Mouse (Mus musculus) heart, adult 9 months (tissue): Measurements from ENCODE around the gene Fam222a.

Experiments
- DNase-seq, 2 experiments: peaks; one replicate each; pipeline ENCODE4 v3.0.0; 2022; ENCODE audit warnings: low spot score in 2 of 2

Gene Fam222a

GRCm38 (mm10) chr5:114567565-114568197, at the start of gene Fam222a:
Gene Fam222a, plus strand, starts transcription at chr5:114568016.
- no peak for DNase-seq

- no peak for DNase-seq
Measured at GRCm38 (mm10) chr5:114528355-114528754, 39.5 kb upstream of the Fam222a start.

- DNase-seq: no peak
Measured at GRCm38 (mm10) chr5:114530337-114530736, 37.5 kb upstream of the Fam222a start.

- no peak for DNase-seq
Measured at GRCm38 (mm10) chr5:114532055-114532454, 35.8 kb upstream of the Fam222a start.

GRCm38 (mm10) chr5:114537308-114538020, 30.4 kb upstream of the Fam222a start:
- DNase-seq: no peak

GRCm38 (mm10) chr5:114538021-114538405, 29.8 kb upstream of the Fam222a start:
- DNase-seq: peak; percentile 6 to 7

- DNase-seq: no peak
Measured at GRCm38 (mm10) chr5:114538752-114539151, 29.1 kb upstream of the Fam222a start.

- DNase-seq: no peak
Measured at GRCm38 (mm10) chr5:114539766-114540165, 28.1 kb upstream of the Fam222a start.

GRCm38 (mm10) chr5:114541656-114542445, 26.0 kb upstream of the Fam222a start:
- DNase-seq: peak in 1 of 2 experiments; percentile 39

- no peak for DNase-seq
Measured at GRCm38 (mm10) chr5:114543656-114544055, 24.2 kb upstream of the Fam222a start.

- DNase-seq: no peak
Measured at GRCm38 (mm10) chr5:114544205-114544604, 23.6 kb upstream of the Fam222a start.

- DNase-seq: no peak
Measured at GRCm38 (mm10) chr5:114545076-114545475, 22.7 kb upstream of the Fam222a start.

- DNase-seq: no peak
Measured at GRCm38 (mm10) chr5:114548976-114549375, 18.8 kb upstream of the Fam222a start.

- DNase-seq: no peak
Measured at GRCm38 (mm10) chr5:114549770-114550169, 18.0 kb upstream of the Fam222a start.

GRCm38 (mm10) chr5:114550431-114550830, 17.4 kb upstream of the Fam222a start:
- DNase-seq: no peak

- DNase-seq: no peak
Measured at GRCm38 (mm10) chr5:114550886-114551492, 16.8 kb upstream of the Fam222a start.

- DNase-seq: no peak
Measured at GRCm38 (mm10) chr5:114552507-114553208, 15.2 kb upstream of the Fam222a start.

- no peak for DNase-seq
Measured at GRCm38 (mm10) chr5:114553706-114554105, 14.1 kb upstream of the Fam222a start.

- no peak for DNase-seq
Measured at GRCm38 (mm10) chr5:114555424-114555823, 12.4 kb upstream of the Fam222a start.

- DNase-seq: no peak
Measured at GRCm38 (mm10) chr5:114556109-114556508, 11.7 kb upstream of the Fam222a start.
